Mouse (Mus musculus) limb, embryonic 14.5 days (tissue): ENCODE measurements around the gene Trpm3. TPM values are rescaled to one million over a fixed set of nuclear protein-coding genes. Genes with fewer than 3 reads are reported as not detected.

Experiments
- ATAC-seq: fragments of 200-750 bp; cut with Nextera tagmentation; 2 replicates; pipeline ENCODE4 v1.8.0; 2017; ENCODE audit warnings: low read depth, moderate number of reproducible peaks, moderate TSS enrichment; ENCODE audit not compliant: low FRiP score
- DNase-seq: peaks from one replicate; pipeline ENCODE4 v3.0.0-alpha.2; 2015; ENCODE audit warnings: low spot score
- H3K27ac ChIP-seq: fragments of 300-500 bp; sonication (generic); replicated peaks from 2 replicates; pipeline ENCODE4 v1.5.1; 2014; ENCODE audit warnings: low read depth, mild to moderate bottlenecking, low read length, moderate library complexity, mixed read lengths
- H3K27me3 ChIP-seq: fragments of 300-500 bp; sonication (generic); 2 replicates; pipeline ENCODE4 v1.6.1; 2014; ENCODE audit warnings: low read length, mixed read lengths; ENCODE audit not compliant: control insufficient read depth, insufficient read depth
- H3K36me3 ChIP-seq: fragments of 300-500 bp; sonication (generic); 2 replicates; pipeline ENCODE4 v1.6.1; 2014; ENCODE audit warnings: mild to moderate bottlenecking, low read length, moderate library complexity, mixed read lengths; ENCODE audit not compliant: control insufficient read depth, insufficient read depth
- H3K4me1 ChIP-seq: fragments of 300-500 bp; sonication (generic); 2 replicates; pipeline ENCODE4 v1.6.1; 2014; ENCODE audit warnings: antibody characterized with exemption, low read length, mixed read lengths; ENCODE audit not compliant: control insufficient read depth, insufficient read depth
- H3K4me2 ChIP-seq: fragments of 300-500 bp; sonication (generic); replicated peaks from 2 replicates; pipeline ENCODE4 v1.6.1; 2014; ENCODE audit warnings: low read depth, mild to moderate bottlenecking, low read length, moderate library complexity; ENCODE audit not compliant: severe bottlenecking
- H3K4me3 ChIP-seq: fragments of 300-500 bp; sonication (generic); replicated peaks from 2 replicates; pipeline ENCODE4 v1.5.1; 2014; ENCODE audit warnings: low read length
- H3K9ac ChIP-seq: fragments of 300-500 bp; sonication (generic); 2 replicates; pipeline ENCODE4 v1.6.1; 2014; ENCODE audit warnings: mild to moderate bottlenecking, low read depth, low read length, moderate library complexity; ENCODE audit not compliant: severe bottlenecking
- H3K9me3 ChIP-seq: fragments of 300-500 bp; sonication (generic); 2 replicates; pipeline ENCODE4 v1.6.1; 2016; ENCODE audit warnings: low read length; ENCODE audit not compliant: control insufficient read depth
- POLR2A ChIP-seq: fragments of 200-500 bp; IDR thresholded peaks from 2 replicates; pipeline ENCODE4 v1.8.0; 2012; ENCODE audit warnings: inconsistent platforms, mild to moderate bottlenecking, moderate library complexity, borderline replicate concordance; ENCODE audit not compliant: insufficient read depth, insufficient read length; ENCODE audit errors: extremely low read depth
- WGBS: fragments of 180-500 bp; shearing (Covaris S2); extraction: QIAGEN DNeasy Blood & Tissue Kit; methylation state at CpG from one replicate; pipeline ENCODE4 v1.1.7; 2014; 5-methylcytosine and 5-hydroxymethylcytosine counted together
- polyA plus RNA-seq, 2 experiments: library from polyadenylated mRNA; depleted of rRNA in 1 of 2; stranded (reverse) in 1 of 2; unstranded in 1 of 2; fragments of >200 nt; fragmentation: Nextera tagmentation in 1 of 2; extraction: Ambion mirVana in 1 of 2; gene quantifications; 2 replicates each; pipeline versions ENCODE4 v1.2.1 to v1.2.3; 2012 to 2014

Gene Trpm3
- polyA plus RNA-seq, 2 experiments, result 3.7 to 4.1 TPM

GRCm38 (mm10) chr19:22917345-22917735, 778.5 kb downstream of the Trpm3 start:
- 0 out of 2 replicates have a peak, but pooled peaks cover 10% of the 10 kb centered on the region for H3K4me1 ChIP-seq
- DNase-seq, result no peak
- no peak for TF ChIP-seq POLR2A
- H3K4me2 ChIP-seq, result no peak overlapping the region
- H3K4me3 ChIP-seq, result no peak overlapping the region
- no peak overlapping the region for H3K9ac ChIP-seq
- H3K36me3 ChIP-seq, result no peaks in the 10 kb centered on the region
- ATAC-seq, result no peak
- H3K27me3 ChIP-seq, result no peaks in the 10 kb centered on the region
- no peak overlapping the region for H3K27ac ChIP-seq
- no peaks in the 10 kb centered on the region for H3K9me3 ChIP-seq
- 68% methylated on average over 3 of the region's 3 CpGs for WGBS

DNA sequence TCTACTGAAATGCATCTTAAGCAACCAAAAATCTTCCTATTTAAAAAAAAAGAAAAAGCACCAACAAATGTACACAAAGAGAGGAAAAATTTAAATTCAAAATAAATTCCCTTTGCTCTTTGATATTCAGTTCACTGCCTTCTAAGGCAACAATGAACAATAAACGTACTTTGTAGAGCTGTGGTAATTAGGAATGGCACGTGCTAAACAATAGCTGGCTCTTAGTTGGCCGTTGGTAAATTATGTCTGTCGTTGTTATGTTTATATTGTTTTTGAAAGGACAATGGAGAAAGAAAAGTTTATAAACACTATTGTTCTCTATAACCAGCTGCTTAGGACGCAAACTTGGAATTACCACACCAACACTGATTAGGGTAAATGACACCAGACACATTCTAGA, 782.1 kb downstream of the Trpm3 start:
- no peaks in the 10 kb centered on the region for H3K9me3 ChIP-seq
- 0 out of 2 replicates have a peak, but pooled peaks cover 8% of the 10 kb centered on the region for H3K4me1 ChIP-seq
- DNase-seq (no peak), ATAC-seq (no peak)
- no peak overlapping the region for H3K4me3 ChIP-seq
- H3K27me3 ChIP-seq, result no peaks in the 10 kb centered on the region
- H3K9ac ChIP-seq, result no peak overlapping the region
- no peak overlapping the region for H3K27ac ChIP-seq
- no peaks in the 10 kb centered on the region for H3K36me3 ChIP-seq
- 76% methylated on average over 5 of the region's 5 CpGs for WGBS
- H3K4me2 ChIP-seq, result no peak overlapping the region
- no peak for TF ChIP-seq POLR2A

DNA sequence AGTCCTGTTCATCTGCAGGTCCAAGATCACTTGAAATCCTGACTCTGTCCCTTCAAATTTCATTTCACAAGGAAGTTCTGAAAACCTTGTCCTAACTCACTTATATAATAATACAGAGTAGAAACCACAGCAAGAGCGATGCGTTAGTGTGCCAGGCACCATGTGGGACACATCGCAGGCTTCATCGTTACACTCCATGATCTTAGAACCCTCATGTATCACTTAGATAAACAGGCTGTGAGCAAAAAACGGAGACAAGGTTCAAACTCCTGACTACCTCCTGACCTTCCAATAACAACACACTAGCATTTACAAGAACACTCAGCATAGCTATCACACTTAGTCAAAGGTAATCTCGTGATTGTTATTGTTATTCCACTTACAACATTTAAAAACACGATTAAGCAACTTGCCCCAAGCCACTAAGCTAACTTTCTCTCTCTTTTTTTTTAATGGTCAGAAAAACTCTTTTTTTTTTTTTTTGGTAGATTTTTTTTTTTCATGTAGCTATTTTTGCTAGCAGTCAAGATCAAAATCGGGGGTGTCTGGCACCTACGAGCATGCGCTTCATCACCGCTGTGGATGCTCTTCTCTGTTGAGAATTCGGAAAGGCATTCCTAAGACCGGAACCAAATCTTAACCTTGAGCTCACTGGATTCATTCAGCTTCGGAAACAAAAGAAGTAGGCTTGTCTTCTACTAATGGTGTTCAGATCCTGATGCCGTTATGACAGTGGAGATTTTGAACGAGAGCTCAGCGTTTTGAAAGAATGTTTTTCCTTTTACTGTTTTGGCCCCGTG, 784.2 kb downstream of the Trpm3 start:
- Histone ChIP-seq H3K4me1 (no peaks in the 10 kb centered on the region), H3K4me2 (no peak overlapping the region), H3K36me3 (no peaks in the 10 kb centered on the region), H3K4me3 (no peak overlapping the region), H3K27ac (no peak overlapping the region), H3K27me3 (no peaks in the 10 kb centered on the region), H3K9ac (no peak overlapping the region), H3K9me3 (no peaks in the 10 kb centered on the region)
- DNase-seq (no peak), ATAC-seq (no peak)
- no peak for TF ChIP-seq POLR2A
- WGBS, result 89% methylated on average over 18 of the region's 18 CpGs

DNA sequence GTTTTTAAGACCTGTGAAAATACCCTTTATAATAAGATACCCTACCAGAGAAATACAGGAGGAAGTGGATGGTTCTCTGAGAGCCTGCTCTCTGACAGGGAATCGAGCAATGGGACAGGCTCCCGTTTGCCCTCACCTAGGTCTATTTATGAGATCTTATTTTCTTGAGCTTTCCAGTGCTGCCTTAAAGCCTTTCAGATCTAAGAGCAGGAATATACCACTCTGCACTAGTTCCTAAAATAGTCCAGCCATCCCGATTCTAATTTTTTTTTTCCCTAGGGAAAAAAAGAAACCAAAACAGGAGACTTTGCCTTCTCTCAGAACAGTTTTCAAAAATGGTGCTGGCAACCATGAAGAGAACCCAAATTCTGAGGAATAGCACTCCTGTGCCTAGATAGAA, 786.4 kb downstream of the Trpm3 start:
- Histone ChIP-seq H3K27me3 (no peaks in the 10 kb centered on the region), H3K4me2 (no peak overlapping the region), H3K9me3 (no peaks in the 10 kb centered on the region), H3K4me1 (no peaks in the 10 kb centered on the region), H3K36me3 (no peaks in the 10 kb centered on the region), H3K27ac (no peak overlapping the region), H3K4me3 (no peak overlapping the region), H3K9ac (no peak overlapping the region)
- no peak for DNase-seq
- no peak for ATAC-seq
- no peak for TF ChIP-seq POLR2A
- WGBS, result 75% methylated on average over 3 of the region's 3 CpGs

- no peak for TF ChIP-seq POLR2A
- no peak overlapping the region for H3K27ac ChIP-seq
- no peak overlapping the region for H3K4me3 ChIP-seq
- H3K9ac ChIP-seq, result no peak overlapping the region
- no peaks in the 10 kb centered on the region for H3K4me1 ChIP-seq
- no peak for DNase-seq
- H3K36me3 ChIP-seq, result no peaks in the 10 kb centered on the region
- WGBS, result 69% methylated on average over 9 of the region's 9 CpGs
- no peaks in the 10 kb centered on the region for H3K9me3 ChIP-seq
- no peak for ATAC-seq
- H3K27me3 ChIP-seq, result no peaks in the 10 kb centered on the region
- H3K4me2 ChIP-seq, result no peak overlapping the region
These were observed 787.9 kb downstream of the Trpm3 start for GRCm38 (mm10) chr19:22926753-22927152.
